Mouse (Mus musculus) cerebellum, postnatal 4 days (tissue): ENCODE measurements at regions not wholly inside any gene's neighbourhood (a gene's known extent, or its start where the extent isn't known, plus 50 kb on each side); places are given as distances from the start of the nearest gene placed in this dataset.

ENCODE experiments used
- DNase-seq, 2 experiments: peaks; one replicate each; pipeline ENCODE4 v3.0.0; 2022; ENCODE audit warnings: low spot score in 2 of 2, mixed read lengths in 1 of 2

GRCm38 (mm10) chr17:4668511-4668910, 325.6 kb upstream of the Arid1b start:
- peak in 1 of 2 experiments; percentile 20 for DNase-seq

- no peak for DNase-seq
Observed at GRCm38 (mm10) chr17:4673271-4673670, 320.9 kb upstream of the Arid1b start.

- no peak for DNase-seq
Observed at GRCm38 (mm10) chr17:4706421-4706820, 287.7 kb upstream of the Arid1b start.

- DNase-seq, result no peak
Observed at GRCm38 (mm10) chr17:4721061-4721460, 273.1 kb upstream of the Arid1b start.

GRCm38 (mm10) chr17:4724031-4724430, 270.1 kb upstream of the Arid1b start:
- DNase-seq, result no peak

- DNase-seq, result no peak
Observed at GRCm38 (mm10) chr17:4726331-4726741, 267.8 kb upstream of the Arid1b start.

- DNase-seq, result no peak
Observed at GRCm38 (mm10) chr17:4734412-4734881, 259.7 kb upstream of the Arid1b start.

- DNase-seq, result no peak
Observed at GRCm38 (mm10) chr17:4735185-4735584, 258.9 kb upstream of the Arid1b start.

- no peak for DNase-seq
Observed at GRCm38 (mm10) chr17:4736689-4737088, 257.4 kb upstream of the Arid1b start.

GRCm38 (mm10) chr17:4738717-4739485, 255.2 kb upstream of the Arid1b start:
- no peak for DNase-seq

GRCm38 (mm10) chr17:4740784-4741183, 253.3 kb upstream of the Arid1b start:
- peak in 1 of 2 experiments; percentile 78 for DNase-seq

- no peak for DNase-seq
Observed at GRCm38 (mm10) chr17:4742314-4742713, 251.8 kb upstream of the Arid1b start.

GRCm38 (mm10) chr17:4762956-4763355, 231.2 kb upstream of the Arid1b start:
- no peak for DNase-seq

GRCm38 (mm10) chr17:4765723-4766122, 228.4 kb upstream of the Arid1b start:
- DNase-seq, result no peak

GRCm38 (mm10) chr17:4767947-4768522, 226.1 kb upstream of the Arid1b start:
- no peak for DNase-seq

- no peak for DNase-seq
Observed at GRCm38 (mm10) chr17:4769284-4769683, 224.8 kb upstream of the Arid1b start.

- DNase-seq, result no peak
Observed at GRCm38 (mm10) chr17:4770052-4770451, 224.1 kb upstream of the Arid1b start.

- peak; percentile 48 to 75 for DNase-seq
Observed at GRCm38 (mm10) chr17:4778161-4778560, 216.0 kb upstream of the Arid1b start.

GRCm38 (mm10) chr17:4779017-4779416, 215.1 kb upstream of the Arid1b start:
- DNase-seq, result no peak

GRCm38 (mm10) chr17:4781586-4781985, 212.5 kb upstream of the Arid1b start:
- DNase-seq, result no peak

- DNase-seq, result no peak
Observed at GRCm38 (mm10) chr17:4784296-4784695, 209.8 kb upstream of the Arid1b start.

GRCm38 (mm10) chr17:4785281-4785839, 208.8 kb upstream of the Arid1b start:
- no peak for DNase-seq

GRCm38 (mm10) chr17:4786524-4786923, 207.6 kb upstream of the Arid1b start:
- no peak for DNase-seq
